ENCODE assay signal across 8 mouse cellular contexts in the genomic region with DNA sequence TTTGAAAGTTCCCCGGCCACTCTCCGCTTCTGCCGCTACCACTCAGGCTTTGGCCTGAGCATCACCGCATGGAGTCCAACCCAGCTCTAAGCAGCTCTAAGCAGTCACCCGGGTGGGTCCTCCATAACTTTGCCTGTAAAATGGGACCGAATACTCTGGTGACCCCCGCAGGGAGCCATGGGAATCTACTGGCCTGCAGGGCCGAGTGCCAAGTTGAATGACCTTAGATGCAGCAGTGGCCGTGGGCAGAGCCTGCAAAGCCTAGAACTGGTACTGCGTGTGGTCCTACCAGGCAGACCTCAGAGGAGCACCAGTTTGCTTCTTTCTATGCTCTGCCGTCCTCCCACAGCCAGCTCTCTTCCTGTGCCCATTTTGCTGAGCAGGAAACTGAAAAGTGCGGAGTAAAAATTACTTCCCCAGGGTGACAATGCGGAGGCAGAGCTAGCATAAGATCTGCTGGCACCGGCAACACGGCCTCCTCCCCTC. TPM values are rescaled to one million over a fixed set of nuclear protein-coding genes. Genes with fewer than 3 reads are reported as not detected.
DNase-seq lines count a peak whose midpoint lies in the region; ATAC-seq lines count a peak whose summit lies in the region.

No protein-coding gene starts in this region.

- peak overlapping the region; percentile 57 for H3K4me3 ChIP-seq in midbrain, embryonic 13.5 days (replicated peaks)

- H3K9ac ChIP-seq in midbrain, embryonic 13.5 days (replicated peaks), result peak overlapping the region; percentile 71; the same call in 1 of the 2 replicates

- intact Hi-C loops in heart, postnatal 14 days (cut with DNase I), result no loop called here

- peak; percentile 63 for ATAC-seq in frontal cortex, adult (ENCODE audit: low TSS enrichment)
- ATAC-seq in midbrain, embryonic 13.5 days, result peak; percentile 46

- H3K36me3 ChIP-seq in midbrain, embryonic 13.5 days, result no peaks in the 10 kb centered on the region

- H3K27me3 ChIP-seq in midbrain, embryonic 13.5 days, result peaks cover 34% of the 10 kb centered on the region

- WGBS in midbrain, embryonic 13.5 days, result 2% methylated on average over 15 of the region's 15 CpGs

- H3K27ac ChIP-seq in midbrain, embryonic 13.5 days, result no peak overlapping the region

- H3K4me2 ChIP-seq in midbrain, embryonic 13.5 days (replicated peaks), result peak overlapping the region; percentile 92

- H3K9me3 ChIP-seq in midbrain, embryonic 13.5 days, result no peaks in the 10 kb centered on the region

- peaks cover 19% of the 10 kb centered on the region for H3K4me1 ChIP-seq in midbrain, embryonic 13.5 days (replicated peaks)

- no peak for DNase-seq in frontal cortex, postnatal 10 days (ENCODE audit: low spot score in 2 of 2)
- peak; percentile 27 for DNase-seq in MEL-GATA-1-ER (ENCODE audit: extremely low read depth, low read depth)
- peak; percentile 37 for DNase-seq in embryo, embryonic 10.5 days (ENCODE audit: low spot score)
- DNase-seq in heart, postnatal 14 days, result peak; percentile 22 to 39
- peak; percentile 48 to 65 for DNase-seq in kidney, postnatal 4 days
- peak; percentile 59 for DNase-seq in thymus, postnatal 4 days

RNA-seq across cellular contexts. Expression of a gene that starts 0.9 kb away (rescaled TPM):
- total RNA-seq in heart, postnatal 14 days (2021), result 10 to 100 TPM; 11.9 to 14.5 TPM
- 23.4 and 24.8 TPM in 2 replicates for polyA plus RNA-seq in midbrain, embryonic 13.5 days (2015; fragmentation: Nextera tagmentation; extraction: Ambion mirVana)

RNA-seq across cellular contexts. Expression of a gene that starts 50.9 kb away (rescaled TPM):
- total RNA-seq in heart, postnatal 14 days (2021), result 10 to 100 TPM; 59.4 to 62.5 TPM
- polyA plus RNA-seq in midbrain, embryonic 13.5 days (2015; fragmentation: Nextera tagmentation; extraction: Ambion mirVana), result 140 and 146 TPM in 2 replicates

Comparison
In these comparisons a context has a peak if more than half of its experiments do, and no peak if none do; other contexts are left out.
1. DNase-seq: peak in MEL-GATA-1-ER (single experiment), embryo, embryonic 10.5 days (single experiment), heart, postnatal 14 days (2 of 2), kidney, postnatal 4 days (2 of 2) and thymus, postnatal 4 days (single experiment); none in frontal cortex, postnatal 10 days (0 of 2).